Mouse (Mus musculus): ENCODE data around the gene Lrrc36.

The Lrrc36 gene

GRCm38 (mm10) chr8:105470681-105471313 is 57.4 kb downstream of the Lrrc36 start:
- Histone ChIP-seq H3K36me3 (ENCODE audit: insufficient read depth, low read length) (0 out of 2 replicates have a peak, but pooled peaks cover 5% of the 10 kb centered on the region), H3K9me3 (ENCODE audit: low read length) (no peaks in the 10 kb centered on the region), H3K4me1 (replicated peaks; ENCODE audit: low read depth, low read length) (peaks cover 82% of the 10 kb centered on the region), H3K27me3 (ENCODE audit: insufficient read depth, low read length) (peaks cover 74% of the 10 kb centered on the region), H3K4me3 (replicated peaks; ENCODE audit: low read length) (peak overlapping the region; percentile 62)
- TF ChIP-seq POU5F1 (IDR thresholded peaks at IDR 0.05; ENCODE audit: borderline replicate concordance, low read length) (no peak), NANOG (IDR thresholded peaks at IDR 0.05; ENCODE audit: borderline replicate concordance, low read length) (no peak), CTCF (conservative IDR thresholded peaks at IDR 0.05; ENCODE audit: low read length) (no peak)

- 0 out of 2 replicates have a peak, but pooled peaks cover 9% of the 10 kb centered on the region for H3K36me3 ChIP-seq (ENCODE audit: insufficient read depth, low read length)
- TF ChIP-seq NANOG (IDR thresholded peaks at IDR 0.05; ENCODE audit: borderline replicate concordance, low read length) (no peak), CTCF (conservative IDR thresholded peaks at IDR 0.05; ENCODE audit: low read length) (peak; percentile 21)
- no peaks in the 10 kb centered on the region for H3K9me3 ChIP-seq (ENCODE audit: low read length)
- H3K27me3 ChIP-seq (ENCODE audit: insufficient read depth, low read length): peaks cover 74% of the 10 kb centered on the region
- H3K4me3 ChIP-seq (replicated peaks; ENCODE audit: low read length): peak within 1 kb of the TSS; percentile 63
- peaks cover 88% of the 10 kb centered on the region for H3K4me1 ChIP-seq (replicated peaks; ENCODE audit: low read depth, low read length)
These were observed 58.1 kb downstream of the Lrrc36 start, which contains the start of gene Tppp3 for GRCm38 (mm10) chr8:105471314-105472015. Gene Tppp3, minus strand, starts transcription at chr8:105471526.

GRCm38 (mm10) chr8:105472414-105472932 is 59.1 kb downstream of the Lrrc36 start:
- Histone ChIP-seq H3K36me3 (ENCODE audit: insufficient read depth, low read length) (0 out of 2 replicates have a peak, but pooled peaks cover 5% of the 10 kb centered on the region), H3K27me3 (ENCODE audit: insufficient read depth, low read length) (peaks cover 74% of the 10 kb centered on the region), H3K9me3 (ENCODE audit: low read length) (no peaks in the 10 kb centered on the region), H3K4me3 (replicated peaks; ENCODE audit: low read length) (peak overlapping the region; percentile 63), H3K4me1 (replicated peaks; ENCODE audit: low read depth, low read length) (peaks cover 96% of the 10 kb centered on the region)
- no peak for TF ChIP-seq CTCF (conservative IDR thresholded peaks at IDR 0.05; ENCODE audit: low read length)
- TF ChIP-seq NANOG (IDR thresholded peaks at IDR 0.05; ENCODE audit: borderline replicate concordance, low read length): no peak
- TF ChIP-seq POU5F1 (IDR thresholded peaks at IDR 0.05; ENCODE audit: borderline replicate concordance, low read length): no peak

DNA sequence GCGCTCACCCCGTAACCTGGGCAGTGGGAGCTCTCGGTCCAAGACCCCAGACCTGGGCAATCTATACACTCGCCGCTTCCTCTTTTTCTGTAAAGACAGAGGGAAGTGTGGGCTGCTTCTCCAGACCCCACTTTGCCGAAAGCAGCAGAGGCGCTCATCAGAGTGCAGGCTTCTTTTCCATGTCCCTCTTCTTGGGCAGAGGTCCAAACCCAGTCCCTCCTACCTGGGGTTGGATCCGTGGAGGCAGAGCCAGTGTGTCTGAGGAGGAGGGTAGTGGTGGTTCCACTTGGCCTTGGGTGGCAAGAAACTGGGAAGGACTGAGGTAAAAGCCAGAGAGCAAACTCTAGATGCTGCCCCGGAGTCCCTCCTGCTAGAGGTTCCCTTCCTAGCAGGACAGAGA is 59.6 kb downstream of the Lrrc36 start:
- Histone ChIP-seq H3K4me1 (replicated peaks; ENCODE audit: low read depth, low read length) (peaks cover 98% of the 10 kb centered on the region), H3K4me3 (replicated peaks; ENCODE audit: low read length) (peak overlapping the region; percentile 63), H3K9me3 (ENCODE audit: low read length) (no peaks in the 10 kb centered on the region), H3K36me3 (ENCODE audit: insufficient read depth, low read length) (0 out of 2 replicates have a peak, but pooled peaks cover 5% of the 10 kb centered on the region), H3K27me3 (ENCODE audit: insufficient read depth, low read length) (peaks cover 76% of the 10 kb centered on the region)
- TF ChIP-seq CTCF (conservative IDR thresholded peaks at IDR 0.05; ENCODE audit: low read length) (no peak), POU5F1 (IDR thresholded peaks at IDR 0.05; ENCODE audit: borderline replicate concordance, low read length) (no peak), NANOG (IDR thresholded peaks at IDR 0.05; ENCODE audit: borderline replicate concordance, low read length) (no peak)

DNA sequence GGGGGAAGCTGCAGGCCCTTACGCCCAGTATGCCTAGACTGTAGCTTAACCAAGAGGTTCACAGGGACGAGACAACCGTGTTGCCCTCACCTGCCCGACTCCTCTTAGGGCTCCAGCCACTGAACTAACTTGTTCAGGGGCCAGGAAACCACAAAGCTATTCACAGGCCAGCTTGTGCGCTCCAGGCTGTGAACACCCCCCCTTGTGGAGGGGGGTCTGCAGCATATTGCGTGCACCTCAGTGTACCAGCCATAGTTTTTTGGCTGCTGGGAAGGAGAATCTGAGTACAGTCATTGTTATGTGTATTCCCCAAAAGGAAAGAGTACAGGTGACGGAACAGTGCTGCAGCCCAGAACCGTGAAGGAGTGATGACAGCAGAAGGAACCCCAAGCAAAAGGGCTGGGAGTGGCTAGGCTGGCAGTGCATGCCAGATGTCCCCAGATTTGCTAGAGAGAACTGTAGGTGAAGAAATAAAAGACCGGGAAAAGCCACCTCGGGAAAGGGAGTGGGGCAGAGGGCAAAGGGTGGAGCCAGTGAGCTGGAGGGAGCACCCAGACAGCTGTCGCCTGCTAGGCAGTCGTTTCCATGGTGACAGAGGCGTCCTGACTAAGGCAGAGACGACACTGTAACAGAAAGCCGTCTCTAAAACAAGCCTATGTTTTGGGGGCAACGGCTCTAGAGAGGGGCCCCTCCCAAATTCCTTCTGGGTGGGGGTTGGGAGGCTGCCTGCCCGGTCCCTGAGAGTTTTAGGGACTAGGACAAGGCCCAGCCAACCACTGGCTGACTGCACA is 60.6 kb downstream of the Lrrc36 start:
- H3K36me3 ChIP-seq (ENCODE audit: insufficient read depth, low read length): 0 out of 2 replicates have a peak, but pooled peaks cover 5% of the 10 kb centered on the region
- H3K27me3 ChIP-seq (ENCODE audit: insufficient read depth, low read length): peaks cover 76% of the 10 kb centered on the region
- TF ChIP-seq CTCF (conservative IDR thresholded peaks at IDR 0.05; ENCODE audit: low read length) (no peak), POU5F1 (IDR thresholded peaks at IDR 0.05; ENCODE audit: borderline replicate concordance, low read length) (no peak), NANOG (IDR thresholded peaks at IDR 0.05; ENCODE audit: borderline replicate concordance, low read length) (no peak)
- no peaks in the 10 kb centered on the region for H3K9me3 ChIP-seq (ENCODE audit: low read length)
- H3K4me1 ChIP-seq (replicated peaks; ENCODE audit: low read depth, low read length): peaks cover 98% of the 10 kb centered on the region
- H3K4me3 ChIP-seq (replicated peaks; ENCODE audit: low read length): peak overlapping the region; percentile 23

GRCm38 (mm10) chr8:105474680-105475079 is 61.3 kb downstream of the Lrrc36 start:
- H3K27me3 ChIP-seq (ENCODE audit: insufficient read depth, low read length): peaks cover 74% of the 10 kb centered on the region

GRCm38 (mm10) chr8:105475254-105475653 is 61.9 kb downstream of the Lrrc36 start:
- Histone ChIP-seq H3K27me3 (ENCODE audit: insufficient read depth, low read length) (peaks cover 69% of the 10 kb centered on the region), H3K4me1 (replicated peaks; ENCODE audit: low read depth, low read length) (peaks cover 98% of the 10 kb centered on the region), H3K36me3 (ENCODE audit: insufficient read depth, low read length) (0 out of 2 replicates have a peak, but pooled peaks cover 5% of the 10 kb centered on the region), H3K9me3 (ENCODE audit: low read length) (no peaks in the 10 kb centered on the region), H3K4me3 (replicated peaks; ENCODE audit: low read length) (no peak overlapping the region)
- TF ChIP-seq POU5F1 (IDR thresholded peaks at IDR 0.05; ENCODE audit: borderline replicate concordance, low read length): no peak
- TF ChIP-seq CTCF (conservative IDR thresholded peaks at IDR 0.05; ENCODE audit: low read length): no peak
- TF ChIP-seq NANOG (IDR thresholded peaks at IDR 0.05; ENCODE audit: borderline replicate concordance, low read length): no peak

More at GRCm38 (mm10) chr8:105474680-105475079, 61.3 kb downstream of the Lrrc36 start:
- Histone ChIP-seq H3K36me3 (ENCODE audit: insufficient read depth, low read length) (0 out of 2 replicates have a peak, but pooled peaks cover 5% of the 10 kb centered on the region), H3K4me1 (replicated peaks; ENCODE audit: low read depth, low read length) (peaks cover 98% of the 10 kb centered on the region), H3K4me3 (replicated peaks; ENCODE audit: low read length) (peak overlapping the region; percentile 23), H3K9me3 (ENCODE audit: low read length) (no peaks in the 10 kb centered on the region)
- TF ChIP-seq CTCF (conservative IDR thresholded peaks at IDR 0.05; ENCODE audit: low read length): no peak
- TF ChIP-seq POU5F1 (IDR thresholded peaks at IDR 0.05; ENCODE audit: borderline replicate concordance, low read length): no peak
- no peak for TF ChIP-seq NANOG (IDR thresholded peaks at IDR 0.05; ENCODE audit: borderline replicate concordance, low read length)

All from E14TG2a.4 (cell line).